Mouse (Mus musculus) heart, adult 2 months (tissue): ENCODE data around the gene Gatd1. TPM values are rescaled to one million over a fixed set of nuclear protein-coding genes. Genes with fewer than 3 reads are reported as not detected.

Source experiments
- DNase-seq, 2 experiments: peaks; one replicate each; pipeline ENCODE4 v3.0.0; 2021
- H3K27ac ChIP-seq: fragments of 200-600 bp; 2 replicates; pipeline ENCODE4 v1.8.1; 2022
- H3K27me3 ChIP-seq: fragments of 200-500 bp; 2 replicates; pipeline ENCODE4 v1.6.1; 2012; ENCODE audit warnings: mild to moderate bottlenecking, low read length, inconsistent platforms, mixed read lengths; ENCODE audit not compliant: control insufficient read depth, insufficient read depth
- H3K36me3 ChIP-seq: fragments of 200-500 bp; 2 replicates; pipeline ENCODE4 v1.6.1; 2012; ENCODE audit warnings: low read length, inconsistent platforms; ENCODE audit not compliant: control insufficient read depth, insufficient read depth
- H3K4me1 ChIP-seq: fragments of 200-500 bp; 2 replicates; pipeline ENCODE4 v1.6.1; 2011; ENCODE audit warnings: low read length; ENCODE audit not compliant: control insufficient read depth, insufficient read depth
- H3K4me3 ChIP-seq: fragments of 200-600 bp; 2 replicates; pipeline ENCODE4 v1.8.1; 2022
- H3K79me2 ChIP-seq: fragments of 200-500 bp; replicated peaks from 2 replicates; pipeline ENCODE4 v1.6.1; 2012; ENCODE audit warnings: mild to moderate bottlenecking, inconsistent platforms, low read length, moderate library complexity, mixed read lengths; ENCODE audit not compliant: control insufficient read depth, insufficient read depth
- H3K9ac ChIP-seq: fragments of 200-500 bp; 2 replicates; pipeline ENCODE4 v1.6.1; 2012; ENCODE audit warnings: low read depth, mild to moderate bottlenecking, control low read depth, inconsistent platforms, low read length, mixed read lengths
- CTCF ChIP-seq: fragments of 200-600 bp; IDR thresholded peaks from 2 replicates; pipeline ENCODE4 v1.8.1; 2022; ENCODE audit warnings: antibody characterized with exemption, mild to moderate bottlenecking, moderate library complexity
- EP300 ChIP-seq: fragments of 200-500 bp; IDR thresholded peaks from 2 replicates; pipeline ENCODE4 v1.6.1; 2011; ENCODE audit warnings: low read depth, low read length, control low read depth; ENCODE audit not compliant: insufficient read depth
- POLR2A ChIP-seq: fragments of 200-500 bp; IDR thresholded peaks from 2 replicates; pipeline ENCODE4 v1.6.1; 2011; ENCODE audit warnings: mild to moderate bottlenecking, low read depth, low read length, control low read depth; ENCODE audit not compliant: insufficient read depth
- WGBS: fragments of 180-500 bp; shearing (Covaris S2); methylation state at CpG from one replicate; pipeline ENCODE4 v1.1.7; 2018; 5-methylcytosine and 5-hydroxymethylcytosine counted together
- intact Hi-C: fragments of 180-260 bp; cut with DNase I; formaldehyde crosslinking; loops from one replicate; pipeline ENCODE4 v1.15.1; 2025
- polyA plus RNA-seq: library from polyadenylated mRNA; depleted of rRNA; stranded (reverse); fragments of >200 nt; gene quantifications from 2 replicates; pipeline ENCODE4 v1.2.3, GENCODE M21; 2012
- total RNA-seq, 2 experiments: library from RNA; stranded (reverse); gene quantifications; 2 replicates each; pipeline ENCODE4 v1.2.3; 2021

Gatd1 gene
- total and polyA plus RNA-seq, 3 experiments, result 13.4 to 23.4 (median 14.9) TPM

DNA sequence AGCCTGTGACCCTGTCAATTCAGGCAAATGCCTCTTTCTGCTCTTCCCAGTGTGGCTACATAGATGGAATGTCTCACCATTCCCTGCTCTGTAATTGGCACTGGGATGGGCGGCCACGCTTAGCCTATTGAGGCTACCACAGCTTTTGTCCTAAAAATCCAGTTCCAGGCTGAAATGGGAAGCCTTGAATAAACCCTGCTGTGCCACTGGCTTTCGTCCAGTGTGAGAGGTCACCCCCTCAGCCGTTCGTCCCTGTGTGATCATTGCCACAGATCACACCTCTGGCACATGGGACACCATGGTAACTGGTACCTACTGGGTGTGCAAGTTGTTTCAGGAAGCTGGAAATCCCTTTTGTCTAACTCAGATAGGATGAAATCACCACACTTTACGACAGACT is 40.3 kb downstream of the Gatd1 start:
- intact Hi-C loops, result no loop called here
- H3K4me3 ChIP-seq, result no peak overlapping the region
- H3K27me3 ChIP-seq, result no peaks in the 10 kb centered on the region
- no peaks in the 10 kb centered on the region for H3K36me3 ChIP-seq
- H3K4me1 ChIP-seq, result no peaks in the 10 kb centered on the region
- no peak overlapping the region for H3K9ac ChIP-seq
- WGBS, result 77% methylated on average over 6 of the region's 6 CpGs
- TF ChIP-seq POLR2A, result no peak
- no peak for TF ChIP-seq EP300
- H3K79me2 ChIP-seq, result no peaks in the 10 kb centered on the region
- no peak overlapping the region for H3K27ac ChIP-seq
- DNase-seq, result no peak

- H3K79me2 ChIP-seq, result no peaks in the 10 kb centered on the region
- H3K4me1 ChIP-seq, result no peaks in the 10 kb centered on the region
- no peak overlapping the region for H3K9ac ChIP-seq
- no peak for DNase-seq
- TF ChIP-seq EP300 (no peak), POLR2A (no peak), CTCF (no peak)
- H3K36me3 ChIP-seq, result no peaks in the 10 kb centered on the region
- intact Hi-C loops, result no loop called here
- WGBS, result 43% methylated on average over 6 of the region's 6 CpGs
- no peak overlapping the region for H3K4me3 ChIP-seq
- no peaks in the 10 kb centered on the region for H3K27me3 ChIP-seq
- H3K27ac ChIP-seq, result no peak overlapping the region
Observed at GRCm38 (mm10) chr7:141371942-141372595, 41.9 kb downstream of the Gatd1 start.

DNA sequence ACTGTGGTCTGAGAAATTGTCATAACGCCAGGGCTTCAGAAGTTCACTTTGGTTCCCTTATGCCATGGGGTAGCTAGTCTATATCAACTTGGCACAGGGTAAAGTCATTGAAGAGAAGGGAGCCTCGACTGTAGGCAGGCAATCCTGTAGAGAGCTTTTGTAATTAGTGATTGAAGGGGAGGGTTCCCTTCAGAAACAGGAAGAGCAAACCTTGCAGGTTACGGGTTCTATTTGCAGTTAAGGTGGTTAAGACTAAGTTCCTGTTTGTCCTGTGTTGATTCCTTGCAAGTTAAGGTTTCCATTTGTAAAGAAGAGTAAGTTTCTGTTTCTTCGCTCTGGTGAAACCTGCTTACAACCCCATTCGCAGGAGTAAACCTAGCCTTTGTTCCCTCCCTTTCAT is 44.0 kb downstream of the Gatd1 start:
- TF ChIP-seq CTCF, result no peak
- no peak for TF ChIP-seq POLR2A
- no peak for TF ChIP-seq EP300
- WGBS, result 71% methylated on average over 5 of the region's 5 CpGs
- Histone ChIP-seq H3K9ac (no peak overlapping the region), H3K36me3 (no peaks in the 10 kb centered on the region), H3K4me1 (no peaks in the 10 kb centered on the region), H3K27me3 (no peaks in the 10 kb centered on the region), H3K79me2 (no peaks in the 10 kb centered on the region), H3K4me3 (no peak overlapping the region), H3K27ac (no peak overlapping the region)
- intact Hi-C loops, result no loop called here
- DNase-seq, result no peak

- no peak overlapping the region for H3K4me3 ChIP-seq
- no peak overlapping the region for H3K27ac ChIP-seq
- intact Hi-C loops, result no loop called here
- TF ChIP-seq CTCF (no peak), EP300 (no peak), POLR2A (no peak)
- 65% methylated on average over 4 of the region's 4 CpGs for WGBS
- H3K79me2 ChIP-seq, result no peaks in the 10 kb centered on the region
- H3K9ac ChIP-seq, result no peak overlapping the region
- H3K27me3 ChIP-seq, result no peaks in the 10 kb centered on the region
- DNase-seq, result no peak
- no peaks in the 10 kb centered on the region for H3K4me1 ChIP-seq
- no peaks in the 10 kb centered on the region for H3K36me3 ChIP-seq
Observed at GRCm38 (mm10) chr7:141367358-141367757, 46.6 kb downstream of the Gatd1 start.

DNA sequence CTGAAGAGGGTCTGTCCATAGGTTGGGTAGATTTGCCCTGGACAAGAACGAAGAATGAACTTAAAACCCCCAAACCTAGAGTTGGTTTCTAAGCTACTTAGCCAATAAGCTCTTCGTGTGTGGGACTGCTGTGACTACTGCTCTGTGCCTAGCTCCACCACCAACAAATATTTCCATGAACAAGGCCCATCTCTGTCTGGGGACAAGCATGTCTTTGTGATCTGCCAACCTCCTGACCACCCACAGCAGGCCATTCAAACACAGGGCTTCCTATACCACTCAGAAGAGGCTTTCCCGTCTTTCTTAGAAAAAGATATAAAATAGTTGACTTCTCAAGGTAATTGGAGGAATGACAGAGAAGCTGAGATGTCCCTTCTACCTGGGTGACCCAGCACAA is 48.9 kb downstream of the Gatd1 start:
- intact Hi-C loops, result no loop called here
- WGBS, result 62% methylated on average over 3 of the region's 3 CpGs
- no peak overlapping the region for H3K27ac ChIP-seq

GRCm38 (mm10) chr7:141364349-141365048 is 49.4 kb downstream of the Gatd1 start:
- no peaks in the 10 kb centered on the region for H3K27me3 ChIP-seq
- no peak overlapping the region for H3K4me3 ChIP-seq
- DNase-seq, result no peak
- no peaks in the 10 kb centered on the region for H3K79me2 ChIP-seq
- H3K9ac ChIP-seq, result no peak overlapping the region
- TF ChIP-seq POLR2A, result no peak
- no peak for TF ChIP-seq CTCF
- TF ChIP-seq EP300, result no peak
- WGBS, result 60% methylated on average over 5 of the region's 5 CpGs
- H3K27ac ChIP-seq, result no peak overlapping the region
- intact Hi-C loops, result loop anchor here (5.0 kb wide), 1 partner anchor 137 kb away; the partner anchor contains the start of gene Phrf1
- H3K36me3 ChIP-seq, result no peaks in the 10 kb centered on the region
- H3K4me1 ChIP-seq, result no peaks in the 10 kb centered on the region

More for the DNA sequence above, 48.9 kb downstream of the Gatd1 start:
- no peak overlapping the region for H3K9ac ChIP-seq
- H3K36me3 ChIP-seq, result no peaks in the 10 kb centered on the region
- H3K4me3 ChIP-seq, result no peak overlapping the region
- no peaks in the 10 kb centered on the region for H3K79me2 ChIP-seq
- no peak for TF ChIP-seq CTCF
- no peak for TF ChIP-seq EP300
- no peak for TF ChIP-seq POLR2A
- no peak for DNase-seq
- H3K27me3 ChIP-seq, result no peaks in the 10 kb centered on the region
- no peaks in the 10 kb centered on the region for H3K4me1 ChIP-seq
